Mouse (Mus musculus) lung, embryonic 16.5 days (tissue): ENCODE measurements at regions not wholly inside any gene's neighbourhood (a gene's known extent, or its start where the extent isn't known, plus 50 kb on each side); places are given as distances from the start of the nearest gene placed in this dataset.
A peak's percentile ranks its signal among the peaks of the same experiment; 100 is the strongest.

Experiments used
- ATAC-seq: fragments of 200-750 bp; cut with Nextera tagmentation; 2 replicates; pipeline ENCODE4 v1.8.0; 2017; ENCODE audit warnings: low read depth, mild to moderate bottlenecking, moderate library complexity
- H3K27ac ChIP-seq: fragments of 300-500 bp; sonication (generic); 2 replicates; pipeline ENCODE4 v1.5.1; 2014; ENCODE audit warnings: mild to moderate bottlenecking, control low read depth, low read length
- H3K27me3 ChIP-seq: fragments of 300-500 bp; sonication (generic); 2 replicates; pipeline ENCODE4 v1.6.1; 2014; ENCODE audit warnings: low read depth, low read length, mixed read lengths; ENCODE audit not compliant: control insufficient read depth, insufficient read depth
- H3K36me3 ChIP-seq: fragments of 300-500 bp; sonication (generic); 2 replicates; pipeline ENCODE4 v1.6.1; 2014; ENCODE audit warnings: low read length; ENCODE audit not compliant: control insufficient read depth, insufficient read depth
- H3K4me1 ChIP-seq: fragments of 300-500 bp; sonication (generic); replicated peaks from 2 replicates; pipeline ENCODE4 v1.6.1; 2014; ENCODE audit warnings: low read length, mixed read lengths; ENCODE audit not compliant: control insufficient read depth, insufficient read depth
- H3K4me2 ChIP-seq: fragments of 300-500 bp; sonication (generic); 2 replicates; pipeline ENCODE4 v1.6.1; 2014; ENCODE audit warnings: low read depth, low read length, control low read depth
- H3K4me3 ChIP-seq: fragments of 300-500 bp; sonication (generic); 2 replicates; pipeline ENCODE4 v1.5.1; 2014; ENCODE audit warnings: mild to moderate bottlenecking, low read length, control low read depth
- H3K9ac ChIP-seq: fragments of 300-500 bp; sonication (generic); 2 replicates; pipeline ENCODE4 v1.6.1; 2014; ENCODE audit warnings: low read length, control low read depth
- H3K9me3 ChIP-seq: fragments of 300-500 bp; sonication (generic); 2 replicates; pipeline ENCODE4 v1.6.1; 2016; ENCODE audit warnings: low read length; ENCODE audit not compliant: control insufficient read depth
- WGBS: fragments of 180-500 bp; shearing (Covaris S2); extraction: QIAGEN DNeasy Blood & Tissue Kit; methylation state at CpG from one replicate; pipeline ENCODE4 v1.1.7; 2014; 5-methylcytosine and 5-hydroxymethylcytosine counted together

GRCm38 (mm10) chr9:101807249-101807648 lies 54.4 kb upstream of the 9630041A04Rik start:
- Histone ChIP-seq H3K27me3 (no peaks in the 10 kb centered on the region), H3K4me1 (no peaks in the 10 kb centered on the region), H3K9me3 (no peaks in the 10 kb centered on the region), H3K4me2 (no peak overlapping the region), H3K27ac (no peak overlapping the region), H3K4me3 (no peak overlapping the region), H3K9ac (no peak overlapping the region), H3K36me3 (no peaks in the 10 kb centered on the region)
- ATAC-seq, result no peak
- WGBS, result 57% methylated on average over 4 of the region's 4 CpGs

- no peak for ATAC-seq
- WGBS, result 48% methylated on average over 1 of the region's 1 CpGs
Measured at GRCm38 (mm10) chr9:101796718-101797117, 64.9 kb upstream of the 9630041A04Rik start.

GRCm38 (mm10) chr9:101796063-101796462 lies 65.6 kb upstream of the 9630041A04Rik start:
- Histone ChIP-seq H3K36me3 (no peaks in the 10 kb centered on the region), H3K4me1 (no peaks in the 10 kb centered on the region), H3K9ac (no peak overlapping the region), H3K4me3 (no peak overlapping the region), H3K9me3 (no peaks in the 10 kb centered on the region), H3K27ac (no peak overlapping the region), H3K27me3 (no peaks in the 10 kb centered on the region), H3K4me2 (no peak overlapping the region)
- 53% methylated on average over 4 of the region's 4 CpGs for whole genome bisulfite sequencing
- no peak for ATAC-seq

More at GRCm38 (mm10) chr9:101796718-101797117, 64.9 kb upstream of the 9630041A04Rik start:
- Histone ChIP-seq H3K4me3 (no peak overlapping the region), H3K36me3 (no peaks in the 10 kb centered on the region), H3K9ac (no peak overlapping the region), H3K9me3 (no peaks in the 10 kb centered on the region), H3K27ac (no peak overlapping the region), H3K4me1 (no peaks in the 10 kb centered on the region), H3K4me2 (no peak overlapping the region), H3K27me3 (no peaks in the 10 kb centered on the region)

- Histone ChIP-seq H3K36me3 (no peaks in the 10 kb centered on the region), H3K4me1 (no peaks in the 10 kb centered on the region), H3K4me3 (no peak overlapping the region), H3K4me2 (no peak overlapping the region), H3K9ac (no peak overlapping the region), H3K9me3 (no peaks in the 10 kb centered on the region), H3K27me3 (no peaks in the 10 kb centered on the region), H3K27ac (no peak overlapping the region)
- no peak for ATAC-seq
- 56% methylated on average over 2 of the region's 2 CpGs for WGBS
Measured at GRCm38 (mm10) chr9:101795436-101795835, 66.2 kb upstream of the 9630041A04Rik start.

- no peaks in the 10 kb centered on the region for H3K4me1 ChIP-seq
- no peak overlapping the region for H3K4me3 ChIP-seq
- no peaks in the 10 kb centered on the region for H3K36me3 ChIP-seq
- H3K27me3 ChIP-seq, result no peaks in the 10 kb centered on the region
- H3K27ac ChIP-seq, result no peak overlapping the region
- 33% methylated on average over 1 of the region's 1 CpGs for WGBS
- ATAC-seq, result no peak
- no peak overlapping the region for H3K4me2 ChIP-seq
- no peak overlapping the region for H3K9ac ChIP-seq
- H3K9me3 ChIP-seq, result no peaks in the 10 kb centered on the region
Measured at GRCm38 (mm10) chr9:101790936-101791335, 70.7 kb upstream of the 9630041A04Rik start.

GRCm38 (mm10) chr9:101740949-101741605 lies 120.6 kb upstream of the 9630041A04Rik start:
- Histone ChIP-seq H3K4me2 (no peak overlapping the region), H3K27me3 (no peaks in the 10 kb centered on the region), H3K9ac (no peak overlapping the region), H3K27ac (no peak overlapping the region), H3K4me3 (no peak overlapping the region), H3K4me1 (peaks cover 5% of the 10 kb centered on the region; the same call in 1 of the 2 replicates), H3K9me3 (no peaks in the 10 kb centered on the region), H3K36me3 (no peaks in the 10 kb centered on the region)
- 39% methylated on average over 10 of the region's 10 CpGs for WGBS
- peak; percentile 78 for ATAC-seq

- Histone ChIP-seq H3K4me3 (no peak overlapping the region), H3K4me2 (no peak overlapping the region), H3K9ac (no peak overlapping the region), H3K9me3 (no peaks in the 10 kb centered on the region), H3K4me1 (peaks cover 5% of the 10 kb centered on the region; the same call in 1 of the 2 replicates), H3K27ac (peak overlapping the region; percentile 9; the same call in 1 of the 2 replicates), H3K36me3 (no peaks in the 10 kb centered on the region), H3K27me3 (no peaks in the 10 kb centered on the region)
- WGBS, result 31% methylated on average over 10 of the region's 10 CpGs
- ATAC-seq, result peak; percentile 54
Measured at GRCm38 (mm10) chr9:101739322-101739721, 122.3 kb upstream of the 9630041A04Rik start.

GRCm38 (mm10) chr9:101734271-101734670 lies 127.4 kb upstream of the 9630041A04Rik start:
- no peak for ATAC-seq
- no peak overlapping the region for H3K4me2 ChIP-seq
- WGBS, result 40% methylated on average over 8 of the region's 8 CpGs
- H3K27ac ChIP-seq, result no peak overlapping the region
- no peak overlapping the region for H3K4me3 ChIP-seq
- H3K9ac ChIP-seq, result no peak overlapping the region
- no peaks in the 10 kb centered on the region for H3K36me3 ChIP-seq
- H3K4me1 ChIP-seq, result peaks cover 3% of the 10 kb centered on the region; the same call in 1 of the 2 replicates
- H3K27me3 ChIP-seq, result no peaks in the 10 kb centered on the region
- H3K9me3 ChIP-seq, result no peaks in the 10 kb centered on the region

- no peak overlapping the region for H3K27ac ChIP-seq
- H3K36me3 ChIP-seq, result no peaks in the 10 kb centered on the region
- 68% methylated on average over 14 of the region's 14 CpGs for WGBS
- H3K4me3 ChIP-seq, result no peak overlapping the region
- H3K27me3 ChIP-seq, result no peaks in the 10 kb centered on the region
- H3K9me3 ChIP-seq, result no peaks in the 10 kb centered on the region
- no peak overlapping the region for H3K4me2 ChIP-seq
- ATAC-seq, result no peak
- H3K9ac ChIP-seq, result no peak overlapping the region
- H3K4me1 ChIP-seq, result no peaks in the 10 kb centered on the region; the same call in 1 of the 2 replicates
Measured at GRCm38 (mm10) chr9:101733611-101734225, 127.9 kb upstream of the 9630041A04Rik start.
